Mouse (Mus musculus) ES-Bruce4 (cell line): ENCODE measurements around the gene Mamdc4. TPM values are rescaled to one million over a fixed set of nuclear protein-coding genes. Genes with fewer than 3 reads are reported as not detected.
A peak's percentile ranks its signal among the peaks of the same experiment; 100 is the strongest.

Experiments
- H3K27ac ChIP-seq: 2 replicates; pipeline ENCODE4 v1.5.1; 2012; ENCODE audit warnings: low read length, inconsistent platforms; ENCODE audit not compliant: insufficient read depth
- H3K27me3 ChIP-seq: 2 replicates; pipeline ENCODE4 v1.6.1; 2012; ENCODE audit warnings: mild to moderate bottlenecking, low read length, inconsistent platforms; ENCODE audit not compliant: control insufficient read depth, poor library complexity, insufficient read depth, severe bottlenecking
- H3K36me3 ChIP-seq: 2 replicates; pipeline ENCODE4 v1.6.1; 2012; ENCODE audit warnings: inconsistent platforms, mild to moderate bottlenecking, low read length, moderate library complexity; ENCODE audit not compliant: control insufficient read depth, poor library complexity, insufficient read depth, severe bottlenecking
- H3K4me1 ChIP-seq: one replicate; pipeline ENCODE4 v1.8.1; 2011; ENCODE audit warnings: low read length; ENCODE audit not compliant: control insufficient read depth, insufficient read depth
- H3K4me3 ChIP-seq: 2 replicates; pipeline ENCODE4 v1.5.1; 2011; ENCODE audit warnings: low read depth, mild to moderate bottlenecking, low read length
- H3K9ac ChIP-seq: 2 replicates; pipeline ENCODE4 v1.6.1; 2012; ENCODE audit warnings: low read depth, mild to moderate bottlenecking, inconsistent platforms; ENCODE audit not compliant: poor library complexity, severe bottlenecking
- H3K9me3 ChIP-seq: replicated peaks from 2 replicates; pipeline ENCODE4 v1.6.1; 2012; ENCODE audit warnings: mild to moderate bottlenecking, low read length, inconsistent platforms; ENCODE audit not compliant: control insufficient read depth, poor library complexity, insufficient read depth, severe bottlenecking
- CTCF ChIP-seq: IDR thresholded peaks from one replicate; pipeline ENCODE4 v1.8.1; 2011; ENCODE audit warnings: low read depth, low read length
- EP300 ChIP-seq: IDR thresholded peaks from 2 replicates; pipeline ENCODE4 v1.6.1; 2011; ENCODE audit warnings: low read depth, low read length; ENCODE audit not compliant: insufficient read depth
- POLR2A ChIP-seq: IDR thresholded peaks from one replicate; pipeline ENCODE4 v1.8.1; 2011; ENCODE audit warnings: low read length; ENCODE audit not compliant: insufficient read depth
- polyA plus RNA-seq: library from polyadenylated mRNA; stranded (reverse); fragments of >200 nt; gene quantifications from 2 replicates; pipeline ENCODE4 v1.2.4, GENCODE M21; 2011; ENCODE audit warnings: low read depth; ENCODE audit not compliant: missing spikeins, insufficient read depth, insufficient read length

Mamdc4 gene
- polyA plus RNA-seq, 1 experiment, result 3.7 TPM

- no peak for TF ChIP-seq POLR2A
- TF ChIP-seq EP300, result no peak
- no peak for TF ChIP-seq CTCF
- H3K4me3 ChIP-seq, result peak overlapping the region; percentile 14
Observed at GRCm38 (mm10) chr2:25616398-25616797, 41.8 kb upstream of the Mamdc4 start.

GRCm38 (mm10) chr2:25608671-25609070 is 34.0 kb upstream of the Mamdc4 start:
- H3K9ac ChIP-seq, result no peak overlapping the region
- no peak overlapping the region for H3K4me3 ChIP-seq
- H3K27me3 ChIP-seq, result peaks cover 3% of the 10 kb centered on the region; the same call in 1 of the 2 replicates
- H3K36me3 ChIP-seq, result no peaks in the 10 kb centered on the region
- H3K9me3 ChIP-seq, result no peaks in the 10 kb centered on the region
- TF ChIP-seq EP300 (no peak), CTCF (no peak), POLR2A (no peak)
- no peak overlapping the region for H3K27ac ChIP-seq
- H3K4me1 ChIP-seq, result no peaks in the 10 kb centered on the region

More at GRCm38 (mm10) chr2:25616398-25616797, 41.8 kb upstream of the Mamdc4 start:
- Histone ChIP-seq H3K9me3 (no peaks in the 10 kb centered on the region), H3K9ac (peak overlapping the region; percentile 15; the same call in 1 of the 2 replicates), H3K27me3 (0 out of 2 replicates have a peak, but pooled peaks cover 1% of the 10 kb centered on the region), H3K4me1 (no peaks in the 10 kb centered on the region), H3K36me3 (no peaks in the 10 kb centered on the region), H3K27ac (no peak overlapping the region)

GRCm38 (mm10) chr2:25607761-25608622 is 33.3 kb upstream of the Mamdc4 start, which contains the start of gene Rabl6:
Rabl6 (minus strand) TSS chr2:25608521.
- peaks cover 3% of the 10 kb centered on the region; the same call in 1 of the 2 replicates for H3K27me3 ChIP-seq
- H3K9me3 ChIP-seq, result no peaks in the 10 kb centered on the region
- H3K4me3 ChIP-seq, result peak within 1 kb of the TSS; percentile 98
- H3K27ac ChIP-seq, result no peak within 1 kb of the TSS
- TF ChIP-seq CTCF (no peak), EP300 (0 out of 2 replicates have a peak, but pooled peaks have one; percentile 38)
- H3K9ac ChIP-seq, result peak within 1 kb of the TSS; percentile 97
- H3K36me3 ChIP-seq, result no peaks in the 10 kb centered on the region
- no peaks in the 10 kb centered on the region for H3K4me1 ChIP-seq

GRCm38 (mm10) chr2:25602526-25602925 is 27.9 kb upstream of the Mamdc4 start:
- no peak overlapping the region for H3K4me3 ChIP-seq
- H3K27me3 ChIP-seq, result no peaks in the 10 kb centered on the region
- H3K27ac ChIP-seq, result no peak overlapping the region
- no peak for TF ChIP-seq CTCF
- TF ChIP-seq POLR2A, result no peak
- TF ChIP-seq EP300, result no peak
- H3K4me1 ChIP-seq, result no peaks in the 10 kb centered on the region
- peaks cover 11% of the 10 kb centered on the region; the same call in 1 of the 2 replicates for H3K36me3 ChIP-seq
- no peaks in the 10 kb centered on the region for H3K9me3 ChIP-seq
- H3K9ac ChIP-seq, result no peak overlapping the region

GRCm38 (mm10) chr2:25600037-25600436 is 25.4 kb upstream of the Mamdc4 start:
- Histone ChIP-seq H3K27me3 (no peaks in the 10 kb centered on the region), H3K9ac (no peak overlapping the region), H3K4me3 (no peak overlapping the region), H3K9me3 (no peaks in the 10 kb centered on the region), H3K36me3 (peaks cover 25% of the 10 kb centered on the region), H3K4me1 (no peaks in the 10 kb centered on the region), H3K27ac (no peak overlapping the region)
- TF ChIP-seq POLR2A (no peak), CTCF (no peak), EP300 (no peak)

- no peaks in the 10 kb centered on the region for H3K9me3 ChIP-seq
- H3K27ac ChIP-seq, result no peak overlapping the region
- H3K4me3 ChIP-seq, result no peak overlapping the region
- no peaks in the 10 kb centered on the region for H3K27me3 ChIP-seq
- H3K4me1 ChIP-seq, result no peaks in the 10 kb centered on the region
- TF ChIP-seq POLR2A (no peak), EP300 (no peak), CTCF (no peak)
- peaks cover 29% of the 10 kb centered on the region for H3K36me3 ChIP-seq
- no peak overlapping the region for H3K9ac ChIP-seq
Observed at GRCm38 (mm10) chr2:25598749-25599148, 24.1 kb upstream of the Mamdc4 start.
